Comparison of ENCODE assay signal across 8 mouse cellular contexts in the genomic region with DNA sequence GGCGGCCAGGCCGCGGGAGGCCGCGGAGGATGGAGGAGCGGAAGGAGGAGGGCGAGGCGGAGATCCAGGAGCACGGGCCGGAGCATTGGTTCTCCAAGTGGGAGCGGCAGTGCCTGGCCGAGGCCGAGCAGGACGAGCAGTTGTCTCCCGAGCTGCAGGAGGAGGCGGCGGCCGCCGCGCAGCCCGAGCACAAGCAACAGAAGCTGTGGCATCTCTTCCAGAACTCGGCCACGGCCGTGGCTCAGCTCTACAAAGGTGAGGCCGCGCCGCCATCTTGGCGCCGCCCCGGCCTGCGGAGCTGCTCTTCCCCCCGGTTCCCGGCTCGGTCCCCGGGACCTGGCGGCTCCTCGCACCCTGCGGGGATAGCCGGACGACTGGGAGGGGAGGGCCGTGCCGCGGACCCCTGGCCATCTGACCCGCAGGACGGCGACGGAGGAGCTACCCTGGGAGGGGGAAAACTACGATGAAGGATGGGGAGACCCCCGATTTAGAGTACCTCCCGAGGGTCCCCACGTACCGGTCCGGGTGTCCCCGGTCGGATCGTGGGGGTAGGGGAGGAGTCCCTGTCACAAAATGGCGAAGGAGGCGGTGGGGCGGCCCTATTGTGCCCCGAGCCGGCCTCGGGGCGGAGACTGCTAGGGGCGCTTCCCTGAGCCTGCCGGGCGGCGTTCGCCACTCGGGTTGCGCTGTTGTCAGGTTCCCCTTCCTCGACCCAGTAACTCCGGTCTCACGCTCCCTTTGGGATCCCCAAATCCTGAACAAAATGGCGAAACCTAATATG. TPM values are rescaled to one million over a fixed set of nuclear protein-coding genes. Genes with fewer than 3 reads are reported as not detected.
DNase-seq lines count a peak whose midpoint lies in the region; ATAC-seq and TF ChIP-seq lines count a peak whose summit lies in the region.

No protein-coding gene starts in this region.

- H3K4me1 ChIP-seq in bone marrow, adult 2 months (ENCODE audit: control insufficient read depth, insufficient read depth, low read length): no peaks in the 10 kb centered on the region; the same call in none of the 2 replicates
- peaks cover 2% of the 10 kb centered on the region for H3K4me1 ChIP-seq in embryonic fibroblast, embryonic 13.5 days (ENCODE audit: control insufficient read depth, insufficient read depth, low read length)
- H3K4me1 ChIP-seq in heart, embryonic 11.5 days (ENCODE audit: control insufficient read depth, insufficient read depth, low read length): peaks cover 18% of the 10 kb centered on the region; the same call in 1 of the 2 replicates
- peaks cover 34% of the 10 kb centered on the region for H3K4me1 ChIP-seq in kidney, embryonic 15.5 days
- peaks cover 15% of the 10 kb centered on the region for H3K4me1 ChIP-seq in liver, embryonic 11.5 days (replicated peaks; ENCODE audit: control insufficient read depth, insufficient read depth, low read length)

- 0 out of 2 replicates have a peak, but pooled peaks have one; percentile 20 for TF ChIP-seq POLR2A in bone marrow, adult 2 months (IDR thresholded peaks at IDR 0.05; ENCODE audit: borderline replicate concordance, control insufficient read depth, low read depth, low read length)
- peak; percentile 41 for TF ChIP-seq POLR2A in embryonic fibroblast, embryonic 13.5 days (IDR thresholded peaks at IDR 0.05; ENCODE audit: low read depth, low read length)

- H3K36me3 ChIP-seq in heart, embryonic 11.5 days (ENCODE audit: control insufficient read depth, insufficient read depth, low read length): 0 out of 2 replicates have a peak, but pooled peaks cover 2% of the 10 kb centered on the region
- peaks cover 31% of the 10 kb centered on the region for H3K36me3 ChIP-seq in kidney, embryonic 15.5 days
- peaks cover 16% of the 10 kb centered on the region for H3K36me3 ChIP-seq in liver, embryonic 11.5 days (ENCODE audit: control insufficient read depth, insufficient read depth, low read length)

- H3K4me3 ChIP-seq in bone marrow, adult 2 months (replicated peaks; ENCODE audit: control insufficient read depth, low read depth, low read length): peak overlapping the region; percentile 67
- peak overlapping the region; percentile 84 for H3K4me3 ChIP-seq in embryonic fibroblast, embryonic 13.5 days (ENCODE audit: insufficient read depth, low read length)
- H3K4me3 ChIP-seq in heart, embryonic 11.5 days (ENCODE audit: low read depth, low read length): peak overlapping the region; percentile 100
- peak overlapping the region; percentile 83 for H3K4me3 ChIP-seq in kidney, embryonic 15.5 days (replicated peaks)
- H3K4me3 ChIP-seq in liver, embryonic 11.5 days (ENCODE audit: low read depth, low read length): peak overlapping the region; percentile 84

- H3K4me2 ChIP-seq in heart, embryonic 11.5 days: peak overlapping the region; percentile 97
- H3K4me2 ChIP-seq in kidney, embryonic 15.5 days: peak overlapping the region; percentile 85
- H3K4me2 ChIP-seq in liver, embryonic 11.5 days: peak overlapping the region; percentile 81

- TF ChIP-seq CTCF in bone marrow, adult 2 months (IDR thresholded peaks at IDR 0.05; ENCODE audit: control insufficient read depth, insufficient read depth, low read length): no peak
- no peak for TF ChIP-seq CTCF in embryonic fibroblast, embryonic 13.5 days (IDR thresholded peaks at IDR 0.05; ENCODE audit: borderline replicate concordance, insufficient read depth, low read length)

- H3K9me3 ChIP-seq in heart, embryonic 11.5 days (replicated peaks; ENCODE audit: control insufficient read depth, low read length): no peaks in the 10 kb centered on the region
- H3K9me3 ChIP-seq in kidney, embryonic 15.5 days (replicated peaks): no peaks in the 10 kb centered on the region
- no peaks in the 10 kb centered on the region for H3K9me3 ChIP-seq in liver, embryonic 11.5 days (ENCODE audit: control insufficient read depth, low read length)

- H3K9ac ChIP-seq in heart, embryonic 11.5 days (ENCODE audit: low read depth, low read length): peak overlapping the region; percentile 100
- H3K9ac ChIP-seq in kidney, embryonic 15.5 days: peak overlapping the region; percentile 99
- peak overlapping the region; percentile 91 for H3K9ac ChIP-seq in liver, embryonic 11.5 days (ENCODE audit: low read depth, low read length)

- peak overlapping the region; percentile 99 for H3K27ac ChIP-seq in bone marrow, adult 2 months (ENCODE audit: control insufficient read depth, insufficient read depth, low read depth, low read length, poor library complexity)
- H3K27ac ChIP-seq in embryonic fibroblast, embryonic 13.5 days (ENCODE audit: insufficient read depth, low read length): peak overlapping the region; percentile 95
- peak overlapping the region; percentile 98 for H3K27ac ChIP-seq in heart, embryonic 11.5 days (ENCODE audit: low read depth, low read length)
- peak overlapping the region; percentile 97 for H3K27ac ChIP-seq in kidney, embryonic 15.5 days
- peak overlapping the region; percentile 100 for H3K27ac ChIP-seq in liver, embryonic 11.5 days (ENCODE audit: low read depth, low read length)

- peak; percentile 23; the same call in 1 of the 2 replicates for ATAC-seq in heart, embryonic 11.5 days (replicated peaks; ENCODE audit: insufficient number of reproducible peaks, low FRiP score, low TSS enrichment)
- peak; percentile 44 for ATAC-seq in kidney, embryonic 15.5 days (replicated peaks; ENCODE audit: low FRiP score)
- peak; percentile 57 for ATAC-seq in liver, embryonic 11.5 days (replicated peaks; ENCODE audit: low FRiP score)
- ATAC-seq in monocyte, adult 5-6 weeks (replicated peaks; ENCODE audit: insufficient number of reproducible peaks, low FRiP score, low TSS enrichment, poor library complexity, severe bottlenecking): peak; percentile 65

- DNase-seq in A20 (ENCODE audit: low read depth, low spot score): peak; percentile 78
- DNase-seq in liver, embryonic 11.5 days (ENCODE audit: low spot score): peak; percentile 79
- DNase-seq in spleen, postnatal 36 days (ENCODE audit: low spot score in 2 of 2): peak; percentile 75 to 79

- no peaks in the 10 kb centered on the region for H3K27me3 ChIP-seq in heart, embryonic 11.5 days (ENCODE audit: control insufficient read depth, insufficient read depth, low read length)
- no peaks in the 10 kb centered on the region for H3K27me3 ChIP-seq in kidney, embryonic 15.5 days
- no peaks in the 10 kb centered on the region for H3K27me3 ChIP-seq in liver, embryonic 11.5 days (replicated peaks; ENCODE audit: control insufficient read depth, insufficient read depth, low read length)

- WGBS in bone marrow, adult 2 months: under 1% methylated on average over 72 of the region's 74 CpGs
- under 1% methylated on average over 73 of the region's 74 CpGs for WGBS in heart, embryonic 11.5 days (ENCODE audit: insufficient replicate concordance)
- 0% methylated on average over 74 of the region's 74 CpGs for WGBS in kidney, embryonic 15.5 days
- WGBS in liver, embryonic 11.5 days: under 1% methylated on average over 73 of the region's 74 CpGs

RNA-seq across cellular contexts. Expression of gene 1810013L24Rik, which starts 0.7 kb away (rescaled TPM):
- 21.3 and 38.6 TPM in 2 replicates for polyA plus RNA-seq in bone marrow, adult 2 months (2011; ENCODE audit: insufficient read depth, insufficient read length, low replicate concordance, missing spikeins)
- 90.7 and 102 TPM in 2 replicates for polyA plus RNA-seq in embryonic fibroblast, embryonic 13.5 days (2011; ENCODE audit: insufficient read length, low read depth, missing spikeins)
- 13.4 and 14.4 TPM in 2 replicates for polyA plus RNA-seq in heart, embryonic 11.5 days (2014; fragmentation: Nextera tagmentation; extraction: Ambion mirVana)
- 20.4 and 20.8 TPM in 2 replicates for polyA plus RNA-seq in kidney, embryonic 15.5 days (2015; fragmentation: Nextera tagmentation; extraction: Ambion mirVana)
- polyA plus RNA-seq in liver, embryonic 11.5 days (2014; fragmentation: Nextera tagmentation; extraction: Ambion mirVana): 12.5 and 13.8 TPM in 2 replicates
- 111 to 149 TPM (median 140 TPM) in 3 replicates for total RNA-seq in monocyte, adult 5-6 weeks (2017)

RNA-seq across cellular contexts. Expression of gene Usp7, which starts 38.5 kb away (rescaled TPM):
- polyA plus RNA-seq in bone marrow, adult 2 months (2011; ENCODE audit: insufficient read depth, insufficient read length, low replicate concordance, missing spikeins): 136 TPM in 2 replicates
- 86.8 and 118 TPM in 2 replicates for polyA plus RNA-seq in embryonic fibroblast, embryonic 13.5 days (2011; ENCODE audit: insufficient read length, low read depth, missing spikeins)
- 20.6 and 31.9 TPM in 2 replicates for polyA plus RNA-seq in heart, embryonic 11.5 days (2014; fragmentation: Nextera tagmentation; extraction: Ambion mirVana)
- 26.4 and 31.3 TPM in 2 replicates for polyA plus RNA-seq in kidney, embryonic 15.5 days (2015; fragmentation: Nextera tagmentation; extraction: Ambion mirVana)
- 34.6 and 43.3 TPM in 2 replicates for polyA plus RNA-seq in liver, embryonic 11.5 days (2014; fragmentation: Nextera tagmentation; extraction: Ambion mirVana)
- 178 to 270 TPM (median 178 TPM) in 3 replicates for total RNA-seq in monocyte, adult 5-6 weeks (2017)

Comparison
In these comparisons a context has a peak if more than half of its experiments do, and no peak if none do; other contexts are left out.
1. Peak in every context shown above with its lines: DNase-seq, ATAC-seq, H3K4me3 ChIP-seq and H3K27ac ChIP-seq.